Mouse (Mus musculus): ENCODE measurements around the gene Rasa4. TPM values are rescaled to one million over a fixed set of nuclear protein-coding genes. Genes with fewer than 3 reads are reported as not detected.
"Not testable (repeated sequence)": the region's sequence is repeated elsewhere in the genome, so short reads cannot be mapped to it uniquely, and the experiment has no call there.

The Rasa4 gene
- polyA plus RNA-seq, 1 experiment from 2014 or later, result 0.96 TPM

DNA sequence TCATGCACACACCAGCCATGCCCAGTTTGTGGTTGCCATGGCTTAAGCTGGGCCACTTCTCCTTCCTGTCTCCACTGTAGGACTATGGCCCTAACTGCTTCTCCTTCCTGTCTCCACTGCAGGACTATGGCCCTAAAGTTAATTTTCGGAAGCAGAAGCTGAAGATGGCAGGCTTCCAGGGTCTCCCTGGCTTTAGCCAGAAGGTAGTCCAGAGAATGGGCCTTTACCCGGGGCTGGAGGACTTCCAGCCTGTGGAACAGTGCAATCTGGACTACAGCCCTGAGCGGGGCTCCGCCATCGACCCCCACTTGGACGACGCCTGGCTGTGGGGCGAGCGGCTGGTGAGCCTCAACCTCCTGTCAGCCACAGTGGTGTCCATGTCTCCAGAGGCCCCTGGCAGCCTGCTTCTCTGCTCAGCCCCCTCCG, 56.4 kb downstream of the Rasa4 start:
- Histone ChIP-seq H3K27ac (ENCODE audit: low read depth, low read length) (no peak overlapping the region), H3K4me3 (ENCODE audit: low read depth, low read length) (no peak overlapping the region), H3K9me3 (replicated peaks; ENCODE audit: control insufficient read depth, low read length) (no peaks in the 10 kb centered on the region), H3K27me3 (ENCODE audit: control insufficient read depth, insufficient read depth, low read length) (no peaks in the 10 kb centered on the region), H3K9ac (ENCODE audit: low read depth, low read length) (no peak overlapping the region), H3K36me3 (ENCODE audit: control insufficient read depth, insufficient read depth, low read length) (peaks cover 19% of the 10 kb centered on the region), H3K4me2 (no peak overlapping the region), H3K4me1 (ENCODE audit: control insufficient read depth, insufficient read depth, low read length) (peaks cover 7% of the 10 kb centered on the region)
- ATAC-seq (replicated peaks; ENCODE audit: insufficient number of reproducible peaks, low FRiP score, low TSS enrichment), result no peak
- WGBS (ENCODE audit: insufficient replicate concordance), result 90% methylated on average over 10 of the region's 10 CpGs

DNA sequence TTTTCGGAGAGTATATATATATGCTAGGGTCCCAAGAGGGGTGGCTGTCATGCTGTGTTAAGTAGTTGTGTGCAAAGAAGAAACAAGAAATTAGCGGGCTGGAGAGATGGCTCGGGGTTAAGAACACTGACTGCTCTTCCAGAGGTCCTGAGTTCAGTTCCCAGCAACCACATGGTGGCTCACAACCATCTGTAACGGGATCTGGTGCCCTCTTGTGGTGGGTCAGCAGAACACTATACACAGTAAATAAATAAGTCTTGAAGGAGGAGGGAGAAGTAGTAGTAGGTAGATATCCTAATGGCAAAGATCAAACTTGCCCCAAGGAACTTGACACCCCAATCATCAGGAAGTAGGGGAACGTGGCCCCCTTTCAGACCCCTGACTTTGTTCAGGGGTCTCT, 59.0 kb downstream of the Rasa4 start:
- no peak overlapping the region for H3K9ac ChIP-seq (ENCODE audit: low read depth, low read length)
- no peak for ATAC-seq (replicated peaks; ENCODE audit: insufficient number of reproducible peaks, low FRiP score, low TSS enrichment)
- H3K36me3 ChIP-seq (ENCODE audit: control insufficient read depth, insufficient read depth, low read length), result peaks cover 19% of the 10 kb centered on the region
- 86% methylated on average over 5 of the region's 5 CpGs for WGBS (ENCODE audit: insufficient replicate concordance)
- H3K27me3 ChIP-seq (ENCODE audit: control insufficient read depth, insufficient read depth, low read length), result no peaks in the 10 kb centered on the region
- no peak overlapping the region for H3K4me3 ChIP-seq (ENCODE audit: low read depth, low read length)
- H3K9me3 ChIP-seq (replicated peaks; ENCODE audit: control insufficient read depth, low read length), result no peaks in the 10 kb centered on the region
- H3K4me1 ChIP-seq (ENCODE audit: control insufficient read depth, insufficient read depth, low read length), result no peaks in the 10 kb centered on the region
- no peak overlapping the region for H3K4me2 ChIP-seq
- H3K27ac ChIP-seq (ENCODE audit: low read depth, low read length), result no peak overlapping the region

DNA sequence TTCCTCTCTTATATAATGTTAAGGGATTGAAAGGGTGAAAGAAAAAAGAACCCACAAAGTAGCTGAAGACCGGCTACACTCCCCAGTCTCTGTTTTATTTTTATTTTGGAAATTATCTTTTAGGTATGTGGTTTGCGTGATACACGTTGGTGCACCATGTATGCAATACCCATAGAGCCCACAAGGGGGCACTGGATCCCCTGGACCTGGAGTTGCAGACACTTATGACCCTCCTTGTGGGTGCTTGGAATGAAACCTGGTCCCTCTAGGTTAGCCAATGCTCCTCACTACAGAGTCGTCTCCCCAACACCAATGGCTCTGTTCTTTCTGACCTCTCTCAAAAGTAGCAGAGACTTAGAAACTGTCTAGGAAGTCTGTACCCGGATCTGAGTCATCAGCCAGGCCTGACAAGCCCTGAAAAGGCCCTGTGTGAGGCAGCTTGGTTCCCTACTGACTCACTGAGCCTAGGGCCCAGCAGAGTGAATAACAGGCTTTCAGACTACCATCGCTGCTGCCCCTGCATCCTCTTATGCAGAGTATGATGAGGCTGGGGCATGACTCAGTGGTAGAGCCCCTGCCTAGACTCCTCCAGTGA, 59.5 kb downstream of the Rasa4 start:
- Histone ChIP-seq H3K27me3 (ENCODE audit: control insufficient read depth, insufficient read depth, low read length) (no peaks in the 10 kb centered on the region), H3K4me3 (ENCODE audit: low read depth, low read length) (no peak overlapping the region), H3K36me3 (ENCODE audit: control insufficient read depth, insufficient read depth, low read length) (peaks cover 19% of the 10 kb centered on the region), H3K4me1 (ENCODE audit: control insufficient read depth, insufficient read depth, low read length) (no peaks in the 10 kb centered on the region), H3K9ac (ENCODE audit: low read depth, low read length) (no peak overlapping the region), H3K9me3 (replicated peaks; ENCODE audit: control insufficient read depth, low read length) (no peaks in the 10 kb centered on the region), H3K4me2 (no peak overlapping the region), H3K27ac (ENCODE audit: low read depth, low read length) (no peak overlapping the region)
- no peak for ATAC-seq (replicated peaks; ENCODE audit: insufficient number of reproducible peaks, low FRiP score, low TSS enrichment)
- WGBS (ENCODE audit: insufficient replicate concordance), result 88% methylated on average over 6 of the region's 6 CpGs

DNA sequence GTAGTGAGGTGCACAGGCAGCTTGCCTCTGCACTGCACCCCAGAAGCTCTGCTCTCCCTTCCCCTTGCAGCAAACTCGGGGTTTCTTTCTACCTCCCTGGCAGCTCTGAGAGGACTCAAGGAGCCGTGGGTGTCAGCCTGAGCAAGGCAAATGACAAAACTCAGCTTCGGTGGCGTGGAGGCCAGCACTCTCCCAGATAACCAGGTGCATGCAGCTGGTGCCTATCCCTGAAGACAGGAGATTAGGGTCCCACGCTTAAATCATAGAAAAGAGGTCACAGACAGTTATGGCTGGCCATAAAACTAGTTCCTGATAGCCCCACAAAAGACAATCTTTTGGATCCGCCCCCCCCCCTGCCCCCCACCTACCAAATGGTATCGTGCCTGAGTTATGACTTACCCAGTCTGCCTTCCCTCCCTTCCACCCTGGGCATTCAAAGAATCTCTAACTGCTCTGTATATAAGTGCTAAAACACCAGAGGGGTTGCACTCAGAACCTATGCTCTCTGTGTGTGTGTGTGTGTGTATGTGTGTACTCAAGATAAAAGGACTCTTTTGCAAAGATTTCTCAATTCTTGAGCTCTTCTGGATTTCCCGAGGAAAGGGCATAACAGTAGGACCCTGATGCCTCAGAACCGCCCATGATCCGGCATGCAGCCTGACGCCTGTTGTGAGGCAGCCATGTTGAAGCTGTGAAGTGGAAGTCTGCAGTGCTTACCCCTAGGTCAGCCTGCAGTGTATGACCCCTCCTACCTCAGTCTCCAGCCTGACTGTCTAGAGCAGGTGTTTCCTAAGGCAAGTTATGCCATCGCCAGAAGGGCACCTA, 61.1 kb downstream of the Rasa4 start:
- Histone ChIP-seq H3K36me3 (ENCODE audit: control insufficient read depth, insufficient read depth, low read length) (peaks cover 16% of the 10 kb centered on the region), H3K4me2 (no peak overlapping the region), H3K9me3 (replicated peaks; ENCODE audit: control insufficient read depth, low read length) (no peaks in the 10 kb centered on the region), H3K27ac (ENCODE audit: low read depth, low read length) (no peak overlapping the region), H3K27me3 (ENCODE audit: control insufficient read depth, insufficient read depth, low read length) (no peaks in the 10 kb centered on the region), H3K4me3 (ENCODE audit: low read depth, low read length) (no peak overlapping the region), H3K4me1 (ENCODE audit: control insufficient read depth, insufficient read depth, low read length) (no peaks in the 10 kb centered on the region), H3K9ac (ENCODE audit: low read depth, low read length) (no peak overlapping the region)
- no peak for ATAC-seq (replicated peaks; ENCODE audit: insufficient number of reproducible peaks, low FRiP score, low TSS enrichment)
- WGBS (ENCODE audit: insufficient replicate concordance), result 70% methylated on average over 12 of the region's 12 CpGs

DNA sequence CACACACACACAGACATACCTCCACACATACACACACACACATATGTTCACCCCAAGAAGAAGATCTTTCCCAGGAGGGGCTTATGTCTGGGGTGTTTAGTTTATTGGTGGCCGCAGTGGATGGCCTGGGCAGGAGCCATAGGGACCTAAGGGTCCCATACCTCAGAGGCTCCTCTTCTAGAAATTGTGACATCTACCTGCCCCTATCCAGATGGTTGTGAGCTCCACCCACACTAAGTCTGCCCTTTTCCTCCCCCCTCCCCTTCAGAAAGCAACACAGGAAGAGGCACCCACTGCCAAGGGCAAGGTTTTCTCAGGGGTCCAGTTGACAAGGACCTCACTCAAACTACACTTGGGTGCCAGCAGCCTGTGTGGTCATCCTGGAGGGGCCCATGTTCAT, 63.2 kb downstream of the Rasa4 start:
- Histone ChIP-seq H3K9ac (ENCODE audit: low read depth, low read length) (no peak overlapping the region), H3K27me3 (ENCODE audit: control insufficient read depth, insufficient read depth, low read length) (no peaks in the 10 kb centered on the region), H3K36me3 (ENCODE audit: control insufficient read depth, insufficient read depth, low read length) (no peaks in the 10 kb centered on the region), H3K4me1 (ENCODE audit: control insufficient read depth, insufficient read depth, low read length) (no peaks in the 10 kb centered on the region), H3K4me2 (no peak overlapping the region), H3K4me3 (ENCODE audit: low read depth, low read length) (no peak overlapping the region), H3K27ac (ENCODE audit: low read depth, low read length) (no peak overlapping the region), H3K9me3 (replicated peaks; ENCODE audit: control insufficient read depth, low read length) (no peaks in the 10 kb centered on the region)
- no peak for ATAC-seq (replicated peaks; ENCODE audit: insufficient number of reproducible peaks, low FRiP score, low TSS enrichment)
- WGBS (ENCODE audit: insufficient replicate concordance), result 88% methylated on average over 1 of the region's 1 CpGs

DNA sequence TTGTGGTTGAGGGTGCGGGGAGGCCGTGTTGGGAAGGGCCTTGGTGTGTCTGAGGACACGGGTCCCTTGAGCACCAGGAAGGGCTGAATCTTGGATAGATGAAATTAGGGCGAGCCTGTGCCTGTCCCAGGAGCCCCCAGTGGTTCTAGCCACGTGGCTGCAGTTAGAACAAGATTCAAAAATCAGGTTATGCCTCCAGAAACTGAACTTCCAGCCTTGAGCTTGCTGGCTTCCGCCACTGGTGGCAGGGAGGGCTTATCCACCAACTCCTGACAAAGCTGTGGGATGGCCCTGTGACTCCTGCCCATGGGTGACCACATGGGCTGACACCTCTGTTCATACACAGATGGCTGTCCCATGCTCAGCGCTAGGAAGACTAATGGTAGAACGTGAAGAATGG, 64.0 kb downstream of the Rasa4 start:
- no peak for ATAC-seq (replicated peaks; ENCODE audit: insufficient number of reproducible peaks, low FRiP score, low TSS enrichment)
- no peaks in the 10 kb centered on the region for H3K4me1 ChIP-seq (ENCODE audit: control insufficient read depth, insufficient read depth, low read length)

DNA sequence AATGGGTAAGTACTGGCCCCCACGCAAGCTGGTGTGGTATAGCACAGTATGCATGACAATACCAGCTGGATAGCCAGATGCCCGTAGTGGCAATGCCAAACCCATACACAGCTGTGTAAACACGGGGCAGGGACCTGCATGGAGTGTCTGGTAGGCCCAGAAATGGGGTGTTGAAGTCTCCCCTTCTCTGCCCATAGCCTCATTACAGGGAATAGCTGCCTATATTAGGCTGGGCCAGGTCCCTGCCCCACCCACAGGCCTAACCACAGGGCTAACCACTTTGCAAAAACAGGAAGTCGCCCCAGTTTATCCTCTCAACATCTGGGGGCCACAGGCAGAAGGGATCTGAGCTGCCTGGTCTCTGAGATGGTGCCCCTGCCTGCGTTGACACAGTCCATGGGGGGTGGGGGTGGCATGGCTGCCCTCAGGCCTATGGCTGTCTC, 65.4 kb downstream of the Rasa4 start:
- not testable (repeated sequence) for ATAC-seq (replicated peaks; ENCODE audit: insufficient number of reproducible peaks, low FRiP score, low TSS enrichment); H3K36me3 ChIP-seq (ENCODE audit: control insufficient read depth, insufficient read depth, low read length); H3K4me3 ChIP-seq (ENCODE audit: low read depth, low read length); H3K4me1 ChIP-seq (ENCODE audit: control insufficient read depth, insufficient read depth, low read length); H3K27ac ChIP-seq (ENCODE audit: low read depth, low read length); H3K9me3 ChIP-seq (replicated peaks; ENCODE audit: control insufficient read depth, low read length); H3K9ac ChIP-seq (ENCODE audit: low read depth, low read length); H3K27me3 ChIP-seq (ENCODE audit: control insufficient read depth, insufficient read depth, low read length); H3K4me2 ChIP-seq
- 55% methylated on average over 5 of the region's 5 CpGs for WGBS (ENCODE audit: insufficient replicate concordance)

More for the DNA sequence above, 64.0 kb downstream of the Rasa4 start:
- 66% methylated on average over 8 of the region's 8 CpGs for WGBS (ENCODE audit: insufficient replicate concordance)
- no peaks in the 10 kb centered on the region for H3K36me3 ChIP-seq (ENCODE audit: control insufficient read depth, insufficient read depth, low read length)
- no peak overlapping the region for H3K4me2 ChIP-seq
- H3K4me3 ChIP-seq (ENCODE audit: low read depth, low read length), result no peak overlapping the region
- no peak overlapping the region for H3K9ac ChIP-seq (ENCODE audit: low read depth, low read length)
- H3K27me3 ChIP-seq (ENCODE audit: control insufficient read depth, insufficient read depth, low read length), result no peaks in the 10 kb centered on the region
- H3K9me3 ChIP-seq (replicated peaks; ENCODE audit: control insufficient read depth, low read length), result no peaks in the 10 kb centered on the region
- H3K27ac ChIP-seq (ENCODE audit: low read depth, low read length), result no peak overlapping the region

DNA sequence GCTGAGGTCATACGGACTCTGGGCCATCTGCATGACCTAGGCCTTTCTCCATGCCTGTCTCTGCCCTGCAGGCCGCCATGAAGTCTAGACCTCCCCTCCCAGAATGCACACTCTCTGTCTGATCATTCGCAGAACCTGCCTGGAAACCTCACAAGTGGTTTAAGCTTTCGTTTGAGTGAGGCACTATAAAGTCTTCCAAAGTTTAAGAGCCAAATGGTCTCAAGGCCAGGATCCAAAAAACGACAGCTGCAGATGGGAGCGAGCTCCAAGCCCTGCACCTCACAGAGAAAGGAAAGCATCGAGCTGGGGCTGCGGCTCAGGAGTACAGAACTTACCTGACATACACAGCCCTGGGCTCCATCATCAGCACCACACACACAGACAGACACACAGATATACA, 68.6 kb downstream of the Rasa4 start:
- WGBS (ENCODE audit: insufficient replicate concordance), result 74% methylated on average over 8 of the region's 8 CpGs
- H3K9me3 ChIP-seq (replicated peaks; ENCODE audit: control insufficient read depth, low read length), result no peaks in the 10 kb centered on the region
- no peak overlapping the region for H3K4me3 ChIP-seq (ENCODE audit: low read depth, low read length)
- ATAC-seq (replicated peaks; ENCODE audit: insufficient number of reproducible peaks, low FRiP score, low TSS enrichment), result no peak
- no peak overlapping the region for H3K27ac ChIP-seq (ENCODE audit: low read depth, low read length)
- no peaks in the 10 kb centered on the region for H3K27me3 ChIP-seq (ENCODE audit: control insufficient read depth, insufficient read depth, low read length)
- H3K9ac ChIP-seq (ENCODE audit: low read depth, low read length), result no peak overlapping the region
- H3K4me1 ChIP-seq (ENCODE audit: control insufficient read depth, insufficient read depth, low read length), result no peaks in the 10 kb centered on the region
- H3K36me3 ChIP-seq (ENCODE audit: control insufficient read depth, insufficient read depth, low read length), result no peaks in the 10 kb centered on the region
- no peak overlapping the region for H3K4me2 ChIP-seq

DNA sequence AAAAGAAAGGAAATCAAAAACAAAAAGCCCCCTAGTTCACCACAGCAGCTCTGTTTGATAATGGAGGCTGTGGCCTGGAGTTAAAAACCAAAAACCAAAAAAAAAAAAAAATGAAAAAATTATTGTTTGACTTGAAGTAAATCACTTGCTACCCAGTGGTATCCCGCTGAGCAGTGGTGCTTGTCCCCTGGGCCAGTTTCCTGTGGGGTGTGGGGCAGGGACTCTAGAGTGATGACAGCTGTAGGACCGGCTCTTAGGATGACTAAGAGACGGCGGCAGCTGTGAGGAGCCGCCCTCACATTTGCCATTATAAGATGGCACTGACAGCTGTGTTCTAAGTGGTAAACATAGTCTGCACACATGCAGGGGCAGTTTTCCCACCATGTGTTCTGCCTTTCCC, 71.7 kb downstream of the Rasa4 start:
- 69% methylated on average over 5 of the region's 5 CpGs for WGBS (ENCODE audit: insufficient replicate concordance)

More for the DNA sequence above, 71.7 kb downstream of the Rasa4 start:
- H3K27me3 ChIP-seq (ENCODE audit: control insufficient read depth, insufficient read depth, low read length), result no peaks in the 10 kb centered on the region
- no peak for ATAC-seq (replicated peaks; ENCODE audit: insufficient number of reproducible peaks, low FRiP score, low TSS enrichment)
- no peaks in the 10 kb centered on the region for H3K4me1 ChIP-seq (ENCODE audit: control insufficient read depth, insufficient read depth, low read length)
- no peaks in the 10 kb centered on the region for H3K9me3 ChIP-seq (replicated peaks; ENCODE audit: control insufficient read depth, low read length)
- no peak overlapping the region for H3K9ac ChIP-seq (ENCODE audit: low read depth, low read length)
- H3K36me3 ChIP-seq (ENCODE audit: control insufficient read depth, insufficient read depth, low read length), result no peaks in the 10 kb centered on the region
- no peak overlapping the region for H3K4me2 ChIP-seq
- H3K27ac ChIP-seq (ENCODE audit: low read depth, low read length), result no peak overlapping the region
- H3K4me3 ChIP-seq (ENCODE audit: low read depth, low read length), result no peak overlapping the region

All from heart, embryonic 11.5 days (tissue).